Mouse (Mus musculus): ENCODE data around the gene Itsn1.

- no peak for TF ChIP-seq CTCF (IDR thresholded peaks at IDR 0.05; ENCODE audit: insufficient read depth, low read length)
- TF ChIP-seq POLR2A (IDR thresholded peaks at IDR 0.05; ENCODE audit: borderline replicate concordance, extremely low read depth, low read depth, low read length): no peak
Observed at GRCm38 (mm10) chr16:91837558-91838041, 108.5 kb downstream of the Itsn1 start.
